Mouse (Mus musculus) embryonic facial prominence, embryonic 11.5 days (tissue): ENCODE measurements around the gene Dgkq. TPM values are rescaled to one million over a fixed set of nuclear protein-coding genes. Genes with fewer than 3 reads are reported as not detected.
"Not testable (repeated sequence)": the region's sequence is repeated elsewhere in the genome, so short reads cannot be mapped to it uniquely, and the experiment has no call there.

ENCODE experiments used
- ATAC-seq: fragments of 200-750 bp; cut with Nextera tagmentation; replicated peaks from 2 replicates; pipeline ENCODE4 v1.8.0; 2017; ENCODE audit warnings: low read depth; ENCODE audit not compliant: insufficient number of reproducible peaks, low FRiP score, low TSS enrichment
- DNase-seq: peaks from one replicate; pipeline ENCODE4 v3.0.0-alpha.2; 2015; ENCODE audit warnings: low spot score
- H3K27ac ChIP-seq: fragments of 300-500 bp; sonication (generic); replicated peaks from 2 replicates; pipeline ENCODE4 v1.5.1; 2014; ENCODE audit warnings: mild to moderate bottlenecking, low read depth, low read length, control low read depth
- H3K27me3 ChIP-seq: fragments of 300-500 bp; sonication (generic); 2 replicates; pipeline ENCODE4 v1.6.1; 2014; ENCODE audit warnings: mild to moderate bottlenecking, low read length, moderate library complexity, mixed read lengths; ENCODE audit not compliant: control insufficient read depth, insufficient read depth
- H3K36me3 ChIP-seq: fragments of 300-500 bp; sonication (generic); replicated peaks from 2 replicates; pipeline ENCODE4 v1.6.1; 2014; ENCODE audit warnings: low read depth, mild to moderate bottlenecking, low read length, moderate library complexity, mixed read lengths; ENCODE audit not compliant: control insufficient read depth, insufficient read depth
- H3K4me1 ChIP-seq: fragments of 300-500 bp; sonication (generic); 2 replicates; pipeline ENCODE4 v1.6.1; 2014; ENCODE audit warnings: low read length, mixed read lengths; ENCODE audit not compliant: control insufficient read depth, insufficient read depth
- H3K4me2 ChIP-seq: fragments of 300-500 bp; sonication (generic); 2 replicates; pipeline ENCODE4 v1.6.1; 2014; ENCODE audit warnings: low read depth, mild to moderate bottlenecking, control low read depth, low read length, moderate library complexity
- H3K4me3 ChIP-seq: fragments of 300-500 bp; sonication (generic); 2 replicates; pipeline ENCODE4 v1.5.1; 2014; ENCODE audit warnings: low read depth, low read length, control low read depth
- H3K9ac ChIP-seq: fragments of 300-500 bp; sonication (generic); replicated peaks from 2 replicates; pipeline ENCODE4 v1.6.1; 2014; ENCODE audit warnings: mild to moderate bottlenecking, control low read depth, low read length
- H3K9me3 ChIP-seq: fragments of 300-500 bp; sonication (generic); replicated peaks from 2 replicates; pipeline ENCODE4 v1.6.1; 2016; ENCODE audit warnings: mild to moderate bottlenecking, low read length, inconsistent platforms, mixed read lengths; ENCODE audit not compliant: control insufficient read depth
- WGBS: fragments of 180-500 bp; shearing (Covaris S2); extraction: QIAGEN DNeasy Blood & Tissue Kit; methylation state at CpG from one replicate; pipeline ENCODE4 v1.1.7; 2014; 5-methylcytosine and 5-hydroxymethylcytosine counted together
- polyA plus RNA-seq: library from polyadenylated mRNA; unstranded; fragments of >200 nt; fragmentation: Nextera tagmentation; extraction: Ambion mirVana; gene quantifications from 2 replicates; pipeline ENCODE4 v1.2.1, GENCODE M21; 2014

Gene Dgkq
- polyA plus RNA-seq, 1 experiment from 2014 or later = 7.4 TPM

GRCm38 (mm10) chr5:108643674-108644073 lies 25.8 kb downstream of the Dgkq start:
- Histone ChIP-seq H3K9me3 (no peaks in the 10 kb centered on the region), H3K27ac (no peak overlapping the region), H3K36me3 (no peaks in the 10 kb centered on the region; the same call in 1 of the 2 replicates), H3K4me1 (no peaks in the 10 kb centered on the region), H3K4me3 (no peak overlapping the region), H3K27me3 (no peaks in the 10 kb centered on the region), H3K4me2 (no peak overlapping the region), H3K9ac (no peak overlapping the region)
- 74% methylated on average over 2 of the region's 2 CpGs for WGBS
- no peak for ATAC-seq
- no peak for DNase-seq

GRCm38 (mm10) chr5:108636172-108636571 lies 33.3 kb downstream of the Dgkq start:
- H3K4me3 ChIP-seq = no peak overlapping the region
- DNase-seq (no peak), ATAC-seq (no peak)
- no peaks in the 10 kb centered on the region for H3K4me1 ChIP-seq
- no peaks in the 10 kb centered on the region for H3K9me3 ChIP-seq
- H3K9ac ChIP-seq = no peak overlapping the region
- H3K36me3 ChIP-seq = no peaks in the 10 kb centered on the region
- no peaks in the 10 kb centered on the region for H3K27me3 ChIP-seq
- no peak overlapping the region for H3K4me2 ChIP-seq
- 75% methylated on average over 4 of the region's 4 CpGs for WGBS
- H3K27ac ChIP-seq = no peak overlapping the region

- H3K4me1 ChIP-seq, H3K27ac ChIP-seq, DNase-seq, H3K36me3 ChIP-seq, H3K4me3 ChIP-seq, H3K9ac ChIP-seq, H3K9me3 ChIP-seq, H3K4me2 ChIP-seq, ATAC-seq, H3K27me3 ChIP-seq: not testable (repeated sequence)
- 88% methylated on average over 2 of the region's 3 CpGs for WGBS
Observed at GRCm38 (mm10) chr5:108634088-108634487, 35.4 kb downstream of the Dgkq start.

- Histone ChIP-seq H3K4me2 (no peak overlapping the region), H3K9ac (no peak overlapping the region), H3K27ac (no peak overlapping the region), H3K9me3 (no peaks in the 10 kb centered on the region), H3K27me3 (no peaks in the 10 kb centered on the region), H3K4me3 (no peak overlapping the region), H3K36me3 (no peaks in the 10 kb centered on the region), H3K4me1 (no peaks in the 10 kb centered on the region)
- ATAC-seq (no peak), DNase-seq (no peak)
- 83% methylated on average over 4 of the region's 4 CpGs for WGBS
Observed at GRCm38 (mm10) chr5:108633676-108634075, 35.8 kb downstream of the Dgkq start.

- ATAC-seq = peak; percentile 97
Observed at GRCm38 (mm10) chr5:108629634-108630483, 39.6 kb downstream of the Dgkq start, which contains the start of the genes Gak and Tmem175. Gak (minus strand) TSS chr5:108629755. Tmem175 (plus strand) TSS chr5:108629770.

GRCm38 (mm10) chr5:108628891-108629633 lies 40.4 kb downstream of the Dgkq start:
- ATAC-seq = peak; percentile 89
- H3K4me3 ChIP-seq = peak overlapping the region; percentile 86
- H3K36me3 ChIP-seq = no peaks in the 10 kb centered on the region
- peak overlapping the region; percentile 96 for H3K9ac ChIP-seq
- H3K4me2 ChIP-seq = peak overlapping the region; percentile 85
- H3K27me3 ChIP-seq = no peaks in the 10 kb centered on the region
- H3K9me3 ChIP-seq = no peaks in the 10 kb centered on the region
- WGBS = 2% methylated on average over 32 of the region's 32 CpGs
- H3K27ac ChIP-seq = peak overlapping the region; percentile 78
- H3K4me1 ChIP-seq = no peaks in the 10 kb centered on the region
- DNase-seq = peak; percentile 3

More at GRCm38 (mm10) chr5:108629634-108630483, 39.6 kb downstream of the Dgkq start, which contains the start of the genes Gak and Tmem175:
- peak within 1 kb of the TSS; percentile 85 for H3K4me2 ChIP-seq
- H3K4me1 ChIP-seq = no peaks in the 10 kb centered on the region
- no peaks in the 10 kb centered on the region for H3K27me3 ChIP-seq
- peak within 1 kb of the TSS; percentile 96 for H3K9ac ChIP-seq
- peak within 1 kb of the TSS; percentile 86 for H3K4me3 ChIP-seq
- under 1% methylated on average over 58 of the region's 58 CpGs for WGBS
- H3K9me3 ChIP-seq = no peaks in the 10 kb centered on the region
- DNase-seq = peak; percentile 96
- H3K27ac ChIP-seq = peak within 1 kb of the TSS; percentile 78
- H3K36me3 ChIP-seq = no peaks in the 10 kb centered on the region

- Histone ChIP-seq H3K9me3 (no peaks in the 10 kb centered on the region), H3K27ac (no peak overlapping the region), H3K4me2 (no peak overlapping the region), H3K27me3 (no peaks in the 10 kb centered on the region), H3K4me3 (no peak overlapping the region), H3K9ac (no peak overlapping the region), H3K4me1 (no peaks in the 10 kb centered on the region), H3K36me3 (peaks cover 7% of the 10 kb centered on the region)
- ATAC-seq = no peak
- 82% methylated on average over 4 of the region's 4 CpGs for WGBS
- no peak for DNase-seq
Observed at GRCm38 (mm10) chr5:108626050-108626660, 43.3 kb downstream of the Dgkq start.
